Mouse (Mus musculus) cerebellum, adult 2 months (tissue): ENCODE results near the gene Garnl3.

ENCODE experiments used
- CTCF ChIP-seq: fragments of 200-500 bp; IDR thresholded peaks from 2 replicates; pipeline ENCODE4 v1.5.1; 2011; ENCODE audit warnings: low read depth, mild to moderate bottlenecking, control low read depth, low read length, moderate library complexity, borderline replicate concordance; ENCODE audit not compliant: insufficient read depth
- POLR2A ChIP-seq: fragments of 200-500 bp; IDR thresholded peaks from 2 replicates; pipeline ENCODE4 v1.6.1; 2011; ENCODE audit warnings: low read length, control low read depth, borderline replicate concordance; ENCODE audit not compliant: insufficient read depth

- TF ChIP-seq POLR2A: no peak
- no peak for TF ChIP-seq CTCF
Observed at GRCm38 (mm10) chr2:33072333-33072732, 59.1 kb downstream of the Garnl3 start.
